Mouse (Mus musculus) ovary, adult 18-20 months (tissue): Measurements from ENCODE around the gene Tbcc.

Source experiments
- DNase-seq: peaks from one replicate; pipeline ENCODE4 v3.0.0; 2022; ENCODE audit warnings: low spot score, mixed read lengths

Tbcc gene

DNA sequence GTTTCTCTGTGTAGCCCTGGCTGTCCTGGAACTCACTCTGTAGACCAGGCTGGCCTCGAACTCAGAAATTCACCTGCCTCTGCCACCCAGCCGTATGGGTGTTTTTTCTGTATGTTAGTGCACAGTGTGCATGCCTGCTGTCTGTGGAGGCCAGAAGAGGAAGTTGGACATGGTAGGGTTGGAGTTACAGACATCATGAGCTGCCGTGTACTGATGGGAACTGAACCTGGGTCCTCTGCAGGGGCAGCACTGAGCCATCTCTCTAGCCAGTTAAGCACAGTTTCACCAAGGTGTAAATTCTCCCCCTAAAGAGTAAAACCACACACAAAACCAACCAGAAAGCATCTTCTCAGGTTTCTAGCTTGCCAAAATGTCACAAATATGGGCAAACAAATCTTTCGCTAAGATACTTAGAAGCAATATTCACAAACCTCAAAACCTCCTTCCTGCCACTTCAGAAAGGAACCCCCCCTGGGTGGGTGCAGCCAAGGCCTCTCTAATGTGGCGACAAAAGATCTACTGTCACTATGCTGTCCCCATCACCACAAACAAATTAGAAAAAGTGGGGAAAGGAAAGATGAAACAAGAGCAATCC is 20.2 kb upstream of the Tbcc start:
- DNase-seq, result no peak

- no peak for DNase-seq
Observed at GRCm38 (mm10) chr17:46870913-46871312, 19.6 kb upstream of the Tbcc start.

DNA sequence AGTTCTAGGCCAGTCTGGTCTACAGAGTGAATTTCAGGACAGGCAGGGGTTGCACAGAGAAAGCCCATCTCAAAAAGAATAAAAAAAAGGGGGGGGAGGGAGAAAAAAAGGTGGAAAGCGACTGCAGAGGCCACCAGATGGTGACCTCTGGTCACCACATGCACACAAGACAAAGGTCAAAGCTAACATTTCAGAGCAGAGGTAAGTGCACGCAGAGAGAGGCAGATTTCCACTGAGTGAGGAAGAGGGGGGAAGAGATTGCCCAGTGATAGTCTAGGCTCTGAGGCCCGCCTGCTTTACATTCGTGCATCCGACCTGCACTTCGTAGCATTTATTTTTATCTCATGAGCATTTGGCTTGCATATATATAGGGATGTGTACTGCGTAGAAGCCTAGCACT is 17.7 kb upstream of the Tbcc start:
- no peak for DNase-seq

GRCm38 (mm10) chr17:46874133-46874532 is 16.4 kb upstream of the Tbcc start:
- DNase-seq, result no peak

DNA sequence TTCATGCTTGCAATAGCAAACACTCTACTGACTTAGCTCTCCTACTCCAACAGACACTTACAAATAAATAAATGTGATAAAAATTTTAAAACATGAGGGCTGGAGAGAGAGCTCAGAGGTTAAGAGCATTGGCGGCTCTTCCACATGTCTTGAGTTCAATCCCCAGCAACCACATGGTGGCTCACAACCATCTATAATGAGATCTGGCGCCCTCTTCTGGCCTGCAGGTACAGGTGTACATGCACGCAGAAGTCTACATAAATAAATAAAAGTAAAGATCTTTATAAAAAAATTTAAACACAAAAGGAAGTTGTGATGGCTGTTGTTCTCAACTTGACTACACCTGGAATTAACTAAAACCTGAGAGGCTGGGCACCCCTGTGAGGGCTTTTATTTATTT is 14.9 kb upstream of the Tbcc start:
- DNase-seq, result no peak

DNA sequence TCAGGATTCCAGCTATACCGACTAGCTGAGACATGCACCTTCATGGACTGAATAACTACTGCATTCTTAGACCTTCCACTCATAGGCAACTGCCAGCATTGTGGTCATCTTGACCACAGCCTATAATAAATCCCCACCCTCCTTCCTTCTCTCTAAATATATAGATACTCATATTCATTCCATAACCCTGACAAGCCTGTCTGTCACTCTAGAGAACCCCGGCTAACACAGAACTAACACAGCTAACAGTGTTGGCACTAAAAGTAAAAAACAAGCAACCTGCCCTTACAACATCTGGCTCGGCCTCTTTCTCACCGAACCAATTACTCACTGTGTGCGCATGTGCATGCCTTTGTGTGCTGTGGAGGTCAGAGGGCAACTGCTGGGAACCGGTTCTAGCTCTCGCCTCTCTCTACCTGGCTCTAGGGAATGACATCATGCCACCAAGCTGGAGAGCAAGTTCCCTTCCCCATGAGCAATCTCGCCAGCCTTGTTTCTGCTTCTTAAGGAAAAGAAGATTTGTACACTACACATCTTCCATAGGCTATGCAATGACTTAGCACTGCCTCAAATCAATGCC is 14.0 kb upstream of the Tbcc start:
- DNase-seq, result no peak

GRCm38 (mm10) chr17:46877061-46877460 is 13.4 kb upstream of the Tbcc start:
- DNase-seq, result no peak

DNA sequence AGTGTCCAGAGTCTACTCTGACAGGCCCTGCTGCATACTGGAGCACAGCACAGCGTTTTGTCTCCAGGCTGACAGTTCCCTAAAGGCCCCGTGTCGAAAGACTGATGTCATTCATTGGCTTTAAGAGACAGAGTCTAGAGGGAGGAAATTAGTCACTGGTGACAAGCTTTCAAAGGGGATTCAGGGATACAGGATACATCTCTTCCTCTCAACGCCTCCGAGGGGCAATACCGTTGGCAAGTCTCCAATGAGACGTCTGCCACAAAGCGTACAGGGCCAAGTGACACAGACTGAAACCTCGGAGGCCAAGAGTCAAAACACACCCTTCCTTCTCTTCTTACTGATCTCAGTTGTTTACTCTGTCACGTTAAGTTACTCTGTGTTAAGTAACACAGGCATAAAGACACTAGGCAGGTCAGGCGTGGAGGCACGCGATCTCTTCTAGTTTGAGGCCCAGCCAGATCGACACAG is 10.6 kb upstream of the Tbcc start:
- DNase-seq, result no peak

- no peak for DNase-seq
Observed at GRCm38 (mm10) chr17:46880322-46880721, 10.2 kb upstream of the Tbcc start.

DNA sequence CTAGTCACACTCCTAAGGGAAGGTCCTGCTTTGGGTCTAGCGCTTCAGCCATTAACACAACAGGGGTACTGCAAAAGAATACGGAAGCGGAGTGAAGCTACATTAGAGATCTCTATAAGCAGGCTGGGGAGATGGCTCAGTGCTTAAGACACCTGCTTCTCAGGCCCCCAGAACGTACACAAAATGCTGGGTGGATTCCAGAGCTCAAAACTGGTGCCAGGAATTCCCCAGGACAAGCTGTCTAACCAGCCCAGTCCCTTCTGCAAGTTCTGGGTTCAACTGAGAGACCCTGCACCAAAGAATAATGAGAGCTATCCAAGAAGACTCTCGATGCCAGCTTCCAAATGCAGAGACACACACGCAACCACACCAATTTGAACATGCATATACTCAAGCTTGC is 8.8 kb upstream of the Tbcc start:
- DNase-seq, result no peak

GRCm38 (mm10) chr17:46883107-46883506 is 7.4 kb upstream of the Tbcc start:
- DNase-seq, result no peak

DNA sequence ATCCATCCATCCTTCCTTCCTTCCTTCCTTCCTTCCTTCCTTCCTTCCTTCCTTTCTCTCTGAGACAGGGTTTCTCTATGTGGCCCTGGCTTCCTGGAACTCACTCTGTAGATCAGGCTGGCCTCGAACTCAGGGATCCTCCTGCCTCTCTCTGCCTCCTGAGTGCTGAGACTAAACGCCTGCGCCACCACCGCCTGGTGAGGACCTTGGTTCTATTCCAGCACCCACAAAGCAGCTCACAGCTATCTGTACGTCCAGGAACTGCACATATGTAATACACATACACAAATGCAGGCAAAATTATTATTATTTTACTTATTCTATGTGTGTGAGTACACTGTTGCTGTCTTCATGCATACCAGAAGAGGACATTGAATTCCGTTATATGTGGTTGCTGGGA is 5.7 kb upstream of the Tbcc start:
- no peak for DNase-seq

GRCm38 (mm10) chr17:46885218-46885909 is 5.1 kb upstream of the Tbcc start:
- no peak for DNase-seq

DNA sequence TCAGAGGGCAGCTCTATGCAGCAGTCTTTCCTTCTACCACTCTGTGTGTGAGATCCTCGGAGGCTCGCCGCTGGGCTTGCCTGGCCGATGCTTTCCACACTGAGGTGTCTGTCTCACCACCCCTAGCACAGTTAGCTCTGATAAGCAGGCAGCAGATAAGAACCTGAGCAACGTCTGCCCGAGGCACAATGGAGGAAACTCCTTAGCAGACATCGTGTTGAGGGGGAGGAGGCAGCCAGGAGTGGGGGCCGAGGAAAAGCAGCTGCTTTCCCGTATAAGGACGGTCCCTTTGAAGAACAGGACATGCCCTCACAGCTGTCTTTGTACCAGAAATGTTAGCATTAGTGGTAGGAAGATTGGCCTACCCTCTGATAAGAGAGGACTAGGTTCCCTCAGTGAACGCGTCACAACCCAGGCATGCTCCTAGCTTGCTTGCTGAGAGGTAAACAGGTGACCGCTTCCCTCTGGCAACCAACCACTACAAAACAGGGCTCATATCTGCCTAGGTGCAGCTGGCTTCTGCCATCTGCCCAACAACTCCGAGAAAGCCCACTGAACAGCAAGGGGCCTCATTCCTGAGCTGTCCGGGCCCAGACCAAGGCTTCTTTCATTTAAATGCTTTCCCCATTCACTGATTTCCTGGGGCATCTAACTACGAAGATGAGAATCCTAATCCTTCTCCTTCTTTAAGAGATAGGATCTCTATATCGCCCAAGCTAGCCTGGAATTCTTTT is 4.4 kb upstream of the Tbcc start:
- DNase-seq, result no peak

- no peak for DNase-seq
Observed at GRCm38 (mm10) chr17:46888511-46889212, 1.8 kb upstream of the Tbcc start.

DNA sequence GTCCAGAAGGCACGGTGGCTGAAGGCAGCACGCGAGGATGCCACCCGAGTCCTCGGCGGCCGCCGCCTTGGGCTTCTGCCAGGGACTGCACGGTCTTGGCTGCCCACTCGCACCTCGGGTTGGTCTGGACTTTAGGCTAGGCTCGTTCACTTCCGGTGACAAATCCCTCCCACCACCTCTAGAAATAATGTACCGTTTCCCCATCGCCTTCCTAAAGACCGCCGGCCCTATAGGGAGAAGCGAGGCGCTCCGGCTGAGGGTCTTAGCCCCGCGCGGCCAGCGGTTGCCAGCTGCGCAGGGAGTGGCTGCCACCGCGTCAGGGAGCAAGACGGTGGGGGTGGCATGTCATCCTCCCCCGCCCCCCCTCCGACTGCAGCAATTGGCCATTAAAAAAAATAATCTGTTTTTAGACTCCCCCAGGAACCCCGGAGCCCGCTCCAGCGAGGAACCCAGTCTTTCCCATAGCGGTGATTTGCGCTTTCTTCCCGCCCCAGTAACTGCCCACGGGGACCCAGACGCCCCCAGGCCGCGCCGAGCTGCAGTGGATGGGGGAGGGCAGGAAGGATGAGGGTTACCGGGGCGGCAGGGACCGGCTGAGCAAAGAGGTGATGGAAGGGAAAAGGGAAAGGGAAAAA is 917 bp upstream of the Tbcc start:
- peak; percentile 67 for DNase-seq

GRCm38 (mm10) chr17:46890843-46891594 is 535 bp downstream of the Tbcc start:
- peak; percentile 25 for DNase-seq

- DNase-seq, result no peak
Observed at GRCm38 (mm10) chr17:46895426-46895825, 4.9 kb downstream of the Tbcc start.

DNA sequence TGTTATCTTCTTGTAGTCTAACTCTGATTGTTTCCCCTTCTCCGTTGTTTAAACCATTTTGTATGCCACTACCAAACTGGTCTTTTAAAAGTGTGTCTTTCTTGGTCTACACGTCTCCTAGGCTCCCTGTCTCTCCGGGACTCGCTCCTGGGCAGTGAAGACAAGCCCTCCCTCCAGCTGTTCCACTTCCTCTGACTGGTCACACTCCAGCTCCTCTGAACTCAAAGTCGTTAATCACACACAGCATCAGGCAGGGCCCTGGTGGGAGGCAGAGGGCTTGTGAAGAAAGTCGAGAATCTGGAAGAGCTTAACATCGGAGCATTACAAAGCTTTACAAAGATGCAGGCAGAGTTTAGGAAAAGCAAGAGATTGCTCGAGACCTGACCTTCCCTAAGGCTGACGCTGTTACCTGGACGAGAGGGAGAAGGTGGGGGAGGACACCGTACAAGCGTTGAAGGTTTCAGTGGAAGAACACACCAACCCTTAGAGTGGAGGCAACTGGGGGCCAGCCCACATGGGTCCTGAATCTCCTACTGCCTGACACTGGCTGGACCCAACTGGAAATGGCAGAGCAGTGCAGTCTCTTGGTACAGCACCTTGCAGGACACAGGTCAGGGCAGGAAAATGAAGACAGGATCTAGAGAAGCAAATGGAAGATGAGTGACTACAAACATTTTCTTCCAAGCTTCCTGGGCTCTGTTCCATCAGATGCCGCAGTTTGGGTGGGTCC is 6.9 kb downstream of the Tbcc start:
- DNase-seq, result no peak

GRCm38 (mm10) chr17:46900941-46901340 is 10.5 kb downstream of the Tbcc start:
- DNase-seq, result no peak
